Mouse (Mus musculus) olfactory bulb, adult 2 months (tissue): Measurements from ENCODE around the gene Glt28d2.

Experiments used
- CTCF ChIP-seq: fragments of 200-500 bp; IDR thresholded peaks from 2 replicates; pipeline ENCODE4 v1.5.1; 2012; ENCODE audit warnings: low read depth, mild to moderate bottlenecking, low read length, moderate library complexity; ENCODE audit not compliant: insufficient read depth
- POLR2A ChIP-seq: fragments of 200-500 bp; IDR thresholded peaks from 2 replicates; pipeline ENCODE4 v1.6.1; 2012; ENCODE audit warnings: mild to moderate bottlenecking, low read depth, low read length, moderate library complexity; ENCODE audit not compliant: insufficient read depth

DNA sequence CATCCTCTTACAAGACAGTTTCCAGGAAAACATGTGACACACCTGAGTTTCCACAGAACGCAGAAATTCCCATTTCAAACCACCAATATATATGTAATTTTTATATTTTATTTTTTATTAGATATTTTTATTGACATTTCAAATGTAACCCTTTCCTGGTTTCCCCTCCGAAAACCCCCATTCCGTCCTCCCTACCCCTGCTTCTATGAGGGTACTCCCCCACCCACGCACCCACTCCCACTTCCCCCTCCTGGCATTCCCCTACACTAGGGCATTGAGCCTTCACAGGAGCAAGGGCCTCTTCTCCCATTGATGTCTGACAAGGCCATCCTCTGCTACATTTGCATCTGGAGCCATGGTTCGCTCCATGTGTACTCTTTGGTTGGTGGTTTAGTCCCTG lies 7.7 kb upstream of the Glt28d2 start:
- TF ChIP-seq CTCF (no peak), POLR2A (no peak)
